Mouse (Mus musculus) heart, adult 2 months (tissue): ENCODE results near the gene Prkag3.

ENCODE experiments used
- CTCF ChIP-seq: fragments of 200-600 bp; IDR thresholded peaks from 2 replicates; pipeline ENCODE4 v1.8.1; 2022; ENCODE audit warnings: antibody characterized with exemption, mild to moderate bottlenecking, moderate library complexity
- POLR2A ChIP-seq: fragments of 200-500 bp; IDR thresholded peaks from 2 replicates; pipeline ENCODE4 v1.6.1; 2011; ENCODE audit warnings: mild to moderate bottlenecking, low read depth, low read length, control low read depth; ENCODE audit not compliant: insufficient read depth

GRCm38 (mm10) chr1:74750683-74751082 is 1.7 kb upstream of the Prkag3 start:
- no peak for TF ChIP-seq POLR2A
- no peak for TF ChIP-seq CTCF
